Mouse (Mus musculus): ENCODE measurements around the gene Samd1. TPM values are rescaled to one million over a fixed set of nuclear protein-coding genes. Genes with fewer than 3 reads are reported as not detected.
"Not testable (repeated sequence)": the region's sequence is repeated elsewhere in the genome, so short reads cannot be mapped to it uniquely, and the experiment has no call there.

Gene Samd1
- polyA plus RNA-seq, 1 experiment from 2014 or later: 19.0 TPM

DNA sequence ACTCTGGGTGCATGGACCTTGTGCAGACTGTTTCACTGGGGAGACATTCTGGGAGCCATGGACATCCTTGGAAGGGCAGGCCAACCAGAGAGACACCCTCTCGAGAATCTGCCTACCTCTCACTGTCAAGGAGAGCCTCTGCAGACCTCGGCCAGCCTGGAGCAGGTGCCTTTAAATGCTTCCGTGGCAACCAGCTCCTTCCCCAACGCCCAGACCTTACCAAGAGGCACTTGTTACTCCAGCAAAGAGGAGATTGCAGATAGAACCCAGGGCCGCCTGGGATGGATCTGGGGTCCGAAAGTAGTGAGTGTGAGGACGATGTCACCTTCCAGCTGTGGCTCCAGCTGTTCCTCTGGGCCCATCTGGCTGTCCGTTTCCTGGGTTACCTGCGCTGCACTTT lies 19.3 kb upstream of the Samd1 start:
- no peak for ATAC-seq (ENCODE audit: insufficient number of reproducible peaks, low FRiP score, low TSS enrichment, low read depth)
- Histone ChIP-seq H3K27ac (replicated peaks; ENCODE audit: low read depth, low read length) (no peak overlapping the region), H3K4me2 (ENCODE audit: low read depth, severe bottlenecking) (no peak overlapping the region), H3K4me1 (ENCODE audit: control insufficient read depth, insufficient read depth, low read length) (peaks cover 18% of the 10 kb centered on the region), H3K4me3 (ENCODE audit: low read depth, low read length) (no peak overlapping the region), H3K9me3 (ENCODE audit: control insufficient read depth, low read length) (no peaks in the 10 kb centered on the region), H3K36me3 (ENCODE audit: control insufficient read depth, insufficient read depth, low read length) (peaks cover 11% of the 10 kb centered on the region), H3K27me3 (ENCODE audit: control insufficient read depth, insufficient read depth, low read length) (no peaks in the 10 kb centered on the region), H3K9ac (ENCODE audit: low read length) (no peak overlapping the region; the same call in 1 of the 2 replicates)
- WGBS: 73% methylated on average over 9 of the region's 9 CpGs
- no peak for DNase-seq (ENCODE audit: low spot score)

DNA sequence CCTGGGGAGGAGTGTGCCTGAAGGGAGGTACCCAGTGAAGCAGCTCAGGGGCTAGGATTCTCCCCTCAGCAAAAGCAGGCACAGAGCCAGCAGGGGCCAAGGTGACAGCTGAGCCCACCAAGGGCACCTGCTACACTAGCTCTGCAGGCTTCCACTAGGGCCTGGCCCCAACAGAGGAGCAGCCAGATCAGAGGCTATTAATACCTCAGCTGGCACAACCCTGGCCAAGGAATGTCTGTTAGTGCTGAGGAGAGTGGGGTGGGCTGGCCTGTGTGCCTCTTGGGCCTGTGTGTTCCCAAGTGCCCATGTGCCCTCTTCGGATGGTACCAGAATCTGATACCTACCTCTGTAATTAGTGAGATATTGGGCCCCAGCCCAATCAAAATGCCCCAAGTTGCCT lies 17.2 kb upstream of the Samd1 start:
- Histone ChIP-seq H3K27me3 (ENCODE audit: control insufficient read depth, insufficient read depth, low read length) (no peaks in the 10 kb centered on the region), H3K9me3 (ENCODE audit: control insufficient read depth, low read length) (no peaks in the 10 kb centered on the region), H3K4me2 (ENCODE audit: low read depth, severe bottlenecking) (no peak overlapping the region), H3K27ac (replicated peaks; ENCODE audit: low read depth, low read length) (no peak overlapping the region), H3K4me1 (ENCODE audit: control insufficient read depth, insufficient read depth, low read length) (peaks cover 8% of the 10 kb centered on the region), H3K4me3 (ENCODE audit: low read depth, low read length) (no peak overlapping the region), H3K9ac (ENCODE audit: low read length) (no peak overlapping the region), H3K36me3 (ENCODE audit: control insufficient read depth, insufficient read depth, low read length) (peaks cover 17% of the 10 kb centered on the region)
- 89% methylated on average over 1 of the region's 1 CpGs for WGBS
- ATAC-seq (ENCODE audit: insufficient number of reproducible peaks, low FRiP score, low TSS enrichment, low read depth): no peak
- no peak for DNase-seq (ENCODE audit: low spot score)

DNA sequence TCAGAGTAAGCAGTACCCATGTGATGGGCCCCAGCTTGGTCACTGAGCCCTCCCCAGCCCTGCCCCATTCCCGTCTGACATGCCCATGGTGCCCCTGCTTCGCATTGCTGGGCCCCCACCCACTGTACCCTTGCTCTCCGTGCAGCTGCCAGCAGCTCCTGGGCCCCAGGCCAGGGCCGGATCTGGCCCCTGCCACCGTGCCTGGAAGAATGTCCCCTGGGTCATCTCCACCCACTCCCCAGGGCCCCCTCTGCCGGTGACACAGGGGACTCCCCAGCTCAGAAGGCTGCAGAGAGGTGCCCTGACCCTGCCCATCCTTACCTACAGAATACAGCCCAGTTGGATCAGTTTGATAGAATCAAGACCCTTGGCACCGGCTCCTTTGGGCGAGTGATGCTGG lies 16.6 kb upstream of the Samd1 start:
- peaks cover 8% of the 10 kb centered on the region for H3K4me1 ChIP-seq (ENCODE audit: control insufficient read depth, insufficient read depth, low read length)
- DNase-seq (ENCODE audit: low spot score) (no peak), ATAC-seq (ENCODE audit: insufficient number of reproducible peaks, low FRiP score, low TSS enrichment, low read depth) (no peak)
- H3K9me3 ChIP-seq (ENCODE audit: control insufficient read depth, low read length): no peaks in the 10 kb centered on the region
- no peak overlapping the region for H3K27ac ChIP-seq (replicated peaks; ENCODE audit: low read depth, low read length)
- 79% methylated on average over 8 of the region's 8 CpGs for WGBS
- H3K36me3 ChIP-seq (ENCODE audit: control insufficient read depth, insufficient read depth, low read length): peaks cover 17% of the 10 kb centered on the region
- no peak overlapping the region for H3K9ac ChIP-seq (ENCODE audit: low read length)
- H3K27me3 ChIP-seq (ENCODE audit: control insufficient read depth, insufficient read depth, low read length): no peaks in the 10 kb centered on the region
- no peak overlapping the region for H3K4me3 ChIP-seq (ENCODE audit: low read depth, low read length)
- no peak overlapping the region for H3K4me2 ChIP-seq (ENCODE audit: low read depth, severe bottlenecking)

DNA sequence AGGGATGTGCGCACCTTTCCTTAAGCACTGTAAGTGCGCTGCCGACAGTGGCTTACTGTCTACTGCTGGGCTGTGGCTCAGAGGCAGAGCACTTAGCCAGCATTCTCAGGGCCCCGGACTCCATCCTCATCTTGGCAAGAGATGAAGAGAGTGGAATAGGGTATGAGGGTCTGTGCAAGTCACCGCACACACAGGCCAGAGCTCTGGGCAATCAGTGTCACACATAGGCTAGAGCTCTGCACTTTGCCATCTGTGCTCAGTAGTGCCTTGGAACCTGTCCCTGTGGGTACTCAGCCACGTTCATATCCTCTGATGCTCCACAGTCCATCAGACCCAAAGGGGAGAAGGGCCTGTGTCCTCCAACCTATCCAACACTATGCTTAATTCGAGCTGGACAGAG lies 15.9 kb upstream of the Samd1 start:
- H3K36me3 ChIP-seq (ENCODE audit: control insufficient read depth, insufficient read depth, low read length): peaks cover 20% of the 10 kb centered on the region
- peaks cover 8% of the 10 kb centered on the region for H3K4me1 ChIP-seq (ENCODE audit: control insufficient read depth, insufficient read depth, low read length)
- H3K4me2 ChIP-seq (ENCODE audit: low read depth, severe bottlenecking): no peak overlapping the region
- H3K9me3 ChIP-seq (ENCODE audit: control insufficient read depth, low read length): no peaks in the 10 kb centered on the region
- H3K27ac ChIP-seq (replicated peaks; ENCODE audit: low read depth, low read length): no peak overlapping the region
- no peaks in the 10 kb centered on the region for H3K27me3 ChIP-seq (ENCODE audit: control insufficient read depth, insufficient read depth, low read length)
- H3K4me3 ChIP-seq (ENCODE audit: low read depth, low read length): no peak overlapping the region
- DNase-seq (ENCODE audit: low spot score): no peak
- no peak for ATAC-seq (ENCODE audit: insufficient number of reproducible peaks, low FRiP score, low TSS enrichment, low read depth)
- H3K9ac ChIP-seq (ENCODE audit: low read length): no peak overlapping the region
- WGBS: 97% methylated on average over 7 of the region's 7 CpGs

DNA sequence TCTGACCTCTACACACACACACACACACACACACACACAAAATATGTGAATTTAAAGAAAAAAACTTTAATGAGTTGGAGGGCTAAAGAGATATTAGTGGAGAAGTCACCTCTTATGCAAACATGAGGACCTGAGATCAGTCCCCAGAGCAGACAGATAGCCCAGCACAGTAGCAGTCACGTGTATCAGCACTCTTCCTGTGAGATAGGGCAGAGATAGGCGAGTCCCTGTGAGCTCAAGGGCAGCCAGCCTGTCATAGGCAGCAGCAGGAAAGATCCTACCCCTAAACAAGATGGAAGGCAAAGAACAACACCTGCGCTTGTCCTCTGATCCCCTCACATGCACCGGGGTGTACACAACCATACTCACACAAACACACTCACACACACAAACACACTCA lies 15.0 kb upstream of the Samd1 start:
- 87% methylated on average over 4 of the region's 4 CpGs for WGBS
- Histone ChIP-seq H3K4me3 (ENCODE audit: low read depth, low read length) (no peak overlapping the region), H3K9ac (ENCODE audit: low read length) (no peak overlapping the region), H3K9me3 (ENCODE audit: control insufficient read depth, low read length) (no peaks in the 10 kb centered on the region), H3K27ac (replicated peaks; ENCODE audit: low read depth, low read length) (no peak overlapping the region), H3K27me3 (ENCODE audit: control insufficient read depth, insufficient read depth, low read length) (no peaks in the 10 kb centered on the region), H3K4me1 (ENCODE audit: control insufficient read depth, insufficient read depth, low read length) (peaks cover 1% of the 10 kb centered on the region), H3K36me3 (ENCODE audit: control insufficient read depth, insufficient read depth, low read length) (peaks cover 27% of the 10 kb centered on the region), H3K4me2 (ENCODE audit: low read depth, severe bottlenecking) (no peak overlapping the region)
- no peak for ATAC-seq (ENCODE audit: insufficient number of reproducible peaks, low FRiP score, low TSS enrichment, low read depth)
- no peak for DNase-seq (ENCODE audit: low spot score)

DNA sequence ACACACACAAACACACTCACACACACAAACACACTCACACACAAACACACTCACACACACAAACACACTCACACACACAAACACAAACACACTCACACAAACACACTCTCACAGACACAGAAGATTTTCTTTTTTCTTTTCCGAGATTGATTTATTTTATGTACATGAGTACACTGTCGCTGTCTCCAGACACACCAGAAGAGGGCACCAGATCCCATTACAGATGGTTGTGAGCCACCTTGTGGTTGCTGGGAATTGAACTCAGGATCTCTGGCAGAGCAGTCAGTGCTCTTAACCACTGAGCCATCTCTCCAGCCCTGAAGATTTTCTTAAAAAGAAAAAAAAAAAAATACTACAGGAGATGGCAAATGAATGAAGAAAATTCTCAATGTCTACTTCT lies 14.2 kb upstream of the Samd1 start:
- WGBS: 99% methylated on average over 2 of the region's 2 CpGs
- not testable (repeated sequence) for H3K4me3 ChIP-seq (ENCODE audit: low read depth, low read length); H3K4me2 ChIP-seq (ENCODE audit: low read depth, severe bottlenecking); H3K27me3 ChIP-seq (ENCODE audit: control insufficient read depth, insufficient read depth, low read length); H3K27ac ChIP-seq (replicated peaks; ENCODE audit: low read depth, low read length); H3K9ac ChIP-seq (ENCODE audit: low read length); H3K4me1 ChIP-seq (ENCODE audit: control insufficient read depth, insufficient read depth, low read length); ATAC-seq (ENCODE audit: insufficient number of reproducible peaks, low FRiP score, low TSS enrichment, low read depth); H3K9me3 ChIP-seq (ENCODE audit: control insufficient read depth, low read length); DNase-seq (ENCODE audit: low spot score)
- H3K36me3 ChIP-seq (ENCODE audit: control insufficient read depth, insufficient read depth, low read length): peaks cover 27% of the 10 kb centered on the region

DNA sequence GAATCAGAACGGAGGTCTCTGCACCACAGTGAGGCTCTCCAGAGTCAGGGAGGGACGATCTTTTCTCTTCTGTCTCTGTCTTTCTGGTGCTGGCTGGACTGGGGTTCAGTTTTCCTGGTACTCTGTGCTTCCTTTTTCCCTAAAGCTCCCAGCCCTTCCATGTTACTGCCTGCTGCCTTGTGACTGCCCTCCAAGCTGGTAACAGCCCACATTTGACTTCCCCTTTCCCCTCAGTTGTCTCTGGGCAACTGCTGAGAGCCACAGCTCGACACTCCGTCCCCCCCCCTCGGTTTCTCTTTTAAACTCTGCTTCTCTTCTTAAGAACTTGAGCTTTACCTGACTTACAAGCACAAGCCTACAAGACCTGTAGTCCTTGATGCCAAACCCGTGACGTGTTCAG lies 8.2 kb upstream of the Samd1 start:
- no peak overlapping the region for H3K4me3 ChIP-seq (ENCODE audit: low read depth, low read length)
- H3K4me2 ChIP-seq (ENCODE audit: low read depth, severe bottlenecking): no peak overlapping the region
- WGBS: 92% methylated on average over 7 of the region's 7 CpGs
- no peaks in the 10 kb centered on the region for H3K27me3 ChIP-seq (ENCODE audit: control insufficient read depth, insufficient read depth, low read length)
- DNase-seq (ENCODE audit: low spot score): no peak
- H3K9ac ChIP-seq (ENCODE audit: low read length): no peak overlapping the region
- H3K9me3 ChIP-seq (ENCODE audit: control insufficient read depth, low read length): no peaks in the 10 kb centered on the region
- no peaks in the 10 kb centered on the region for H3K4me1 ChIP-seq (ENCODE audit: control insufficient read depth, insufficient read depth, low read length)
- no peak for ATAC-seq (ENCODE audit: insufficient number of reproducible peaks, low FRiP score, low TSS enrichment, low read depth)
- no peak overlapping the region for H3K27ac ChIP-seq (replicated peaks; ENCODE audit: low read depth, low read length)
- H3K36me3 ChIP-seq (ENCODE audit: control insufficient read depth, insufficient read depth, low read length): peaks cover 30% of the 10 kb centered on the region

DNA sequence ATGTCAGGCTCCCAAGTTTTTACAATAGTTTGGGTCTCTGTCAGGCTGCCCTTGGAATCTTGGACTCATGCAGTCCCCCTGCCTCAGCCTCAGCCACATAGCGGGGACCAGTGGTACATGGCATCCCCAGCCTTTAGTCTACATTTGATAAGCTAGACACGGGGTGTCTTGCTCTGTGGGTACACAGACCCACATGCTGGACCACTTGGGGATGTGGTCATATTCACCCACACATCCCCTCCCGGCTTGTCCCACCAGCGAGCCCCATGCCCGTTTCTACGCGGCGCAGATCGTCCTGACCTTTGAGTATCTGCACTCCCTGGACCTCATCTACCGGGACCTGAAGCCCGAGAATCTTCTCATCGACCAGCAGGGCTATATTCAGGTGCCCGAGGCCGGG lies 7.3 kb upstream of the Samd1 start:
- ATAC-seq (ENCODE audit: insufficient number of reproducible peaks, low FRiP score, low TSS enrichment, low read depth): no peak
- Histone ChIP-seq H3K9ac (ENCODE audit: low read length) (no peak overlapping the region), H3K4me2 (ENCODE audit: low read depth, severe bottlenecking) (no peak overlapping the region), H3K9me3 (ENCODE audit: control insufficient read depth, low read length) (no peaks in the 10 kb centered on the region), H3K4me1 (ENCODE audit: control insufficient read depth, insufficient read depth, low read length) (no peaks in the 10 kb centered on the region), H3K4me3 (ENCODE audit: low read depth, low read length) (no peak overlapping the region), H3K27ac (replicated peaks; ENCODE audit: low read depth, low read length) (no peak overlapping the region), H3K36me3 (ENCODE audit: control insufficient read depth, insufficient read depth, low read length) (peaks cover 32% of the 10 kb centered on the region), H3K27me3 (ENCODE audit: control insufficient read depth, insufficient read depth, low read length) (no peaks in the 10 kb centered on the region)
- DNase-seq (ENCODE audit: low spot score): no peak
- 92% methylated on average over 14 of the region's 14 CpGs for WGBS

DNA sequence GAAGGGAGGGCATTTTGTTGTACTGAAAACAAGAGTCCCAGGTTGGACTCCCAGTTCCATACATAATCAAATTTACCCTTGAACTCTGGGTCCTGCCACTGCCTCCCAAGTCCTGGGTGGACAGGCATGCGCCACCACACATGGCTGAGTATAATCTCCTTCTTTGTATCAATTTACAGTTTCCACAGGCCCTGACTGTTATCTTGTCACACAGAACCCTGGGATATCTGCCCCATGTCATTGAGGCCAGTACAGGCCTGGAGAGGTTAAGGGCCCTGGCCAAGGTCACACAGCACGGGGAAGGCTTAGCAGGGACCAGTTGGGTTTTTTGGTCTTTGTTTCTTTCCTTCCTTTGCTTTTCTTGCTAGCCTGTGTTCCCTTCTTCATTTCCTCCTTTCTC lies 5.0 kb upstream of the Samd1 start:
- Histone ChIP-seq H3K36me3 (ENCODE audit: control insufficient read depth, insufficient read depth, low read length) (peaks cover 22% of the 10 kb centered on the region), H3K4me1 (ENCODE audit: control insufficient read depth, insufficient read depth, low read length) (0 out of 2 replicates have a peak, but pooled peaks cover 5% of the 10 kb centered on the region), H3K27ac (replicated peaks; ENCODE audit: low read depth, low read length) (no peak overlapping the region), H3K4me2 (ENCODE audit: low read depth, severe bottlenecking) (no peak overlapping the region), H3K27me3 (ENCODE audit: control insufficient read depth, insufficient read depth, low read length) (no peaks in the 10 kb centered on the region), H3K4me3 (ENCODE audit: low read depth, low read length) (no peak overlapping the region), H3K9ac (ENCODE audit: low read length) (no peak overlapping the region), H3K9me3 (ENCODE audit: control insufficient read depth, low read length) (no peaks in the 10 kb centered on the region)
- 81% methylated on average over 2 of the region's 2 CpGs for WGBS
- DNase-seq (ENCODE audit: low spot score) (no peak), ATAC-seq (ENCODE audit: insufficient number of reproducible peaks, low FRiP score, low TSS enrichment, low read depth) (no peak)

All from limb, embryonic 11.5 days (tissue).